Mouse (Mus musculus): Measurements from ENCODE around the gene Gm49318.

GRCm38 (mm10) chr9:22116740-22117426 is 45.8 kb upstream of the Gm49318 start, which contains the start of gene Elof1:
- no peak for TF ChIP-seq CTCF (IDR thresholded peaks at IDR 0.05; ENCODE audit: extremely low read depth, insufficient read depth, low read length)
- TF ChIP-seq POLR2A (IDR thresholded peaks at IDR 0.05; ENCODE audit: extremely low read depth, insufficient read depth, low read length): peak; percentile 97

All from cortical plate, adult 2 months (tissue).